Mouse (Mus musculus): ENCODE data around the gene Mst1r.

DNA sequence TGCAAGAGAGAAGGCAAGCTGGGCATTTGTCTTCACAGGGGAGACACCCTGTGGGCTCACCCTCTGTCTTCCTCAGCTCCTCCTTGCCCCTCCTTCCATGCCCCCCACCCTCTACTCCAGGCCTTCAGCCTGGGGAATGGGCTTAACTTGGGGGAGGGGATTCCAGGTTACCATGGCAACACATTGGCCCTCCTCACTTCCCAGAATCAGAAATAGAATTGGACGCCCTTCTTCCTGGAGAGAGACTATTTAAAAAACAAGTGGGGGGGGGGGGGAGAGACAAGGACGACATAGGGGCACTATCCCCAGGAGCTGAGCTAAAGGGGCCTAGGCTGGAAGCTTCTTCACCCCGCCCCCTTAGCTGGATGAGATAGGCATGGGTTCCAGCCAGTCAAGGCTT lies 18.6 kb downstream of the Mst1r start:
- TF ChIP-seq CTCF (IDR thresholded peaks at IDR 0.05; ENCODE audit: low read depth, low read length) (no peak), POLR2A (IDR thresholded peaks at IDR 0.05; ENCODE audit: insufficient read depth, low read length) (no peak)

Measured in ES-Bruce4 (cell line).